Mouse (Mus musculus) spleen, postnatal 4 days (tissue): ENCODE measurements around the gene Supt7l.

Experiments
- DNase-seq, 2 experiments: peaks; one replicate each; pipeline ENCODE4 v3.0.0; 2022; ENCODE audit warnings: low spot score in 2 of 2

Gene Supt7l

GRCm38 (mm10) chr5:31492031-31492430 is 35.6 kb downstream of the Supt7l start:
- no peak for DNase-seq

- DNase-seq, result no peak
Measured at GRCm38 (mm10) chr5:31489116-31489769, 38.4 kb downstream of the Supt7l start.

GRCm38 (mm10) chr5:31487889-31488288 is 39.7 kb downstream of the Supt7l start:
- DNase-seq, result no peak

GRCm38 (mm10) chr5:31485440-31485839 is 42.2 kb downstream of the Supt7l start, which contains the start of gene 4930548H24Rik:
Gene 4930548H24Rik, plus strand, starts transcription at chr5:31485740.
- no peak for DNase-seq

- no peak for DNase-seq
Measured at GRCm38 (mm10) chr5:31480536-31480935, 47.1 kb downstream of the Supt7l start.

GRCm38 (mm10) chr5:31470334-31470733 is 57.3 kb downstream of the Supt7l start:
- DNase-seq, result peak; percentile 58 to 79

GRCm38 (mm10) chr5:31469711-31470110 is 57.9 kb downstream of the Supt7l start:
- no peak for DNase-seq

GRCm38 (mm10) chr5:31467798-31468197 is 59.8 kb downstream of the Supt7l start:
- DNase-seq, result no peak
